Mouse (Mus musculus): ENCODE results near the gene Tctex1d2. TPM values are rescaled to one million over a fixed set of nuclear protein-coding genes. Genes with fewer than 3 reads are reported as not detected.

Gene Tctex1d2
- polyA plus RNA-seq (2012; rRNA removed), result 3.0 and 3.1 TPM in 2 replicates

GRCm38 (mm10) chr16:32419517-32420483 lies at the start of gene Tctex1d2:
TSS of gene Tctex1d2 (plus strand) at chr16:32419702.

DNA sequence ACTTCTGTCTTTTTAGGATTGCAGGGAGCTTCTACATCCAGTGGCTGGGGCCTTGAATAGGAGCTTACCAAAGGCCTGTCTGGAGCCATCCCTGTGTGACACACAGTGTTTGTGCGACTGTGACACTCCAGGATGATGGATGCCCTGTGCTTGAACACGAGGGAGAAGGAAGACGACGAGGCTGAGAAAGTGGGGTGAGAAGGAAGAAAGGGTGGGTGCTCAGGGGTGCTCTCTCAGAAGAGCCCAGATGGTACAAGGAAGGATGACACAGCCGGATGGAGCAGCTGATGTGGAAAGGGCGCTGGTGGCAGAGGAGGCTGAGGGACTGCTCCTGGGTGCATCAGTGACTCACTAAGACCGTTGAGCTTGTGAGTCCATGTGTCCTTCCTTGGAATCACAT lies 19.2 kb upstream of the Tctex1d2 start, which contains the start of gene Tm4sf19:
Tm4sf19 (plus strand) TSS at position 240 of the 400 bp plus-strand sequence.

DNA sequence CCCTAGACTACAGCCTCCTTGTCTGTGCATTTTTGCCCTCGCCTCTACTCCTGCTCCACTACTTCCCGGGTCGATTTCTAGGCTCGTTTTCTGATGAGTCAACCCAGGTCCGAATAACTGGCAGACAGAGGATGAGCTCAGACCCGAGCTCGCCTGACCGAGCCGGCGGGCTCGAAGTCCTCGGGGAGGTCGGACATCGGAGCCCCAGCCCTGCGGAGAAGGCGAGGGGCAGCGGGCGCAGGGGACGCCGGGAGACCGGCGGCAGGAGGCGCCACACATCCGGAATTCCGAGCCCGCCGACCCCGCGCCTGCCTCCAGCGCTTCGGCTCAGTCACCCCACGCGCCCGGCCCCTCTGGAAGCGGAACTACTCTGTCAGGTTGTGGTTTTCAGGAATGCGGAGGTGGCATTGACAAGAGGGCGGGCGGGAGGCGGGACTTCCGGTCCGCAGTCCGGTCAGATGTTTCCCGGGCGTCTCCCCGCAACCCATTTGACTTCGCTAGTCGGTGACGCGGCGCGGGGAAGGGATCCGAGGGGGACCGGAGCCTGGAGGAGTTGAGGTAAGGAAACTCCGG lies 11.1 kb downstream of the Tctex1d2 start, which contains the start of gene Pcyt1a:
Pcyt1a (plus strand) TSS at position 448 of the 573 bp plus-strand sequence.

Other genes starting within 250 kb of the Tctex1d2 start
- gene Bex6, start 239.9 kb upstream of the Tctex1d2 start, polyA plus RNA-seq (2012; rRNA removed), result 0.89 and 1.1 TPM in 2 replicates
- gene Fbxo45, start 172.5 kb upstream of the Tctex1d2 start, polyA plus RNA-seq (2012; rRNA removed), result 4.2 and 5.1 TPM in 2 replicates
- 8.9 and 9.0 TPM in 2 replicates for gene Wdr53, start 172.5 kb upstream of the Tctex1d2 start, polyA plus RNA-seq (2012; rRNA removed)
- gene Smco1, start 148.2 kb upstream of the Tctex1d2 start, polyA plus RNA-seq (2012; rRNA removed), result not detected in 2 replicates
- gene Rnf168, start 142.2 kb upstream of the Tctex1d2 start, polyA plus RNA-seq (2012; rRNA removed), result 6.9 and 7.9 TPM in 2 replicates
- gene Ubxn7, start 87.4 kb upstream of the Tctex1d2 start, polyA plus RNA-seq (2012; rRNA removed), result 5.0 and 5.1 TPM in 2 replicates
- 0.05 and 0.06 TPM in 2 replicates for gene Tm4sf19, start 19.2 kb upstream of the Tctex1d2 start, polyA plus RNA-seq (2012; rRNA removed)
- gene Pcyt1a, start 11.2 kb downstream of the Tctex1d2 start, polyA plus RNA-seq (2012; rRNA removed), result 15.8 and 17.9 TPM in 2 replicates
- 0.14 and 0.17 TPM in 2 replicates for gene Slc51a, start 68.2 kb downstream of the Tctex1d2 start, polyA plus RNA-seq (2012; rRNA removed)
- gene Zdhhc19, start 76.6 kb downstream of the Tctex1d2 start, polyA plus RNA-seq (2012; rRNA removed), result 0.01 TPM in 1 of 2 replicates, not detected in the other
- 263 and 298 TPM in 2 replicates for gene Tfrc, start 189.2 kb downstream of the Tctex1d2 start, polyA plus RNA-seq (2012; rRNA removed)
- 12.2 and 14.2 TPM in 2 replicates for gene Tnk2, start 224.2 kb downstream of the Tctex1d2 start, polyA plus RNA-seq (2012; rRNA removed)